Mouse (Mus musculus): ENCODE results near the gene Sclt1. TPM values are rescaled to one million over a fixed set of nuclear protein-coding genes. Genes with fewer than 3 reads are reported as not detected.

The Sclt1 gene
- total RNA-seq, 2 experiments from 2014 or later: 5.7 to 8.8 TPM

GRCm38 (mm10) chr3:41606330-41606664 lies 136.0 kb downstream of the Sclt1 start:
- no peak for DNase-seq

DNA sequence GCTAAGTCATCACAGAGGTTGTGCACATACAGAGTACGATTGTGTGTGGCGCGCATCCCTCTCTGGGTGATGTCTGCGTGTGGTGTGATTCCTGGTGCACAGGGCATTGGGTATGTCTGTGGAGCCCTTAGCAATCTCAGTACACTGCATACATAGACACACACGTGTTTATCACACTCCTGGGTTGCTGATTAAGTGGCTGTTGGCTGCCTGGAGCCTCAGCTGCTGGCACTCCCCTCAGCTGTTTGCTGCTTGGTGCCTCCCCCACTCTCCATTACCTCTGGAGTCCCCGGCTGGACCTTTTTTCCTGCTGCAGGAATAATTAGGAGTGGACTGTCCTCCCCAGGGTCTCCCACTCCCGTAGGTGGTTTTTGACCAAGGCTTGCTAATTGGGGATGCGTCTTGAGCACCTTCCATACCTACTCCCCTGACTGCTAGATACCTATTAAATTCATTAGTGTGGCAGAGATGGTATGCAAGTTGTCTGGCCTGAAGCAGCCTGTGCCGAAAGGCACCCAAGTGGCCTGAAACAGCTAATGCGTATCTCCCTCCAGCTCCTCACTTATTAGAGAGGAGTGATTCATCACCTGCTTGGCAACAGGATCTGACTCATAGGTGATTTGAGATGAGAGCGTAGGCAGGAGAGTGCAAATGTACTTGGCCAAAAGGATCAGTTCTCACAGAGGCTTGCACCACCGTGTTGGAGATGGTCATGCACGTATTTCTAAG lies 136.5 kb downstream of the Sclt1 start:
- no peak for DNase-seq

- no peak for DNase-seq
These were observed 137.5 kb downstream of the Sclt1 start for GRCm38 (mm10) chr3:41604629-41605321.

GRCm38 (mm10) chr3:41603470-41604019 lies 138.8 kb downstream of the Sclt1 start:
- no peak for DNase-seq

GRCm38 (mm10) chr3:41602933-41603332 lies 139.4 kb downstream of the Sclt1 start:
- no peak for DNase-seq

DNA sequence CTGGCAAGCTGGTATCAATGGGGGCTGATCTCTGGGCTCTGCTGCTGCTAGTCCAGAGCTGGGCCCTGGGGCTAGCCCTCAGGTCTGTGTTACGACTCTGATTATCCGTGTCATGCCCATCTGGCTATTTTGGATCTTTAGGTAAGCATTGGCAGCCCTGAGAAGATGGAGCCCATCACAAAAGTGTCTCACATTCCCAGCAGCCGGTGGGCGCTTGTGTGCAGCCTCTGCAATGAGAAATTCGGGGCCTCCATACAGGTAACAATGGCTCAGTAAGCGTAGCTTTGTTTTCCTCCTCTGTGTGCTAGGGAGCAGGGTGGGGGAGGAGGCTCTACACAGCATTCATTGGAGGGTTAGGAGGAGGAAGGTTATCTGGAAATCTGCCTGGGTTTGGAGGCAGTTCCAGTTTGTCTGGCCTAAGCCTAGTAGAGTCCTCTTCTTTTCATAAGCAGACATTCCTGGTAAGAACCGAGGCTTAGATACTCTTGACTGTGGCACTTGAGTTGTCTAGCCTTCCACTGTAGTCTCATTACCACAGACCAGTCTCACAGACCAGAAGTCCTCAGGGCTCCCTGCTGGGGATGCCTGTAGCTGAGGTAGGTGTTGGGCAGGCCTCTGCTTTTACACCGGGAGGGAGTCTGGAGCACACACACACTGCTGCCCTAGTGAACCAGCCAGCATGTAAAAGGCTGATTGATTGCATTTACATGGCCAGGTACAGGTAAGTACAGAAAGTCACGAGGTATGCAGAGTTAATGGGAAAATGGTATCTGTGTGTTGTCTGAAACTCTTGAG lies 140.9 kb downstream of the Sclt1 start:
- DNase-seq: no peak

GRCm38 (mm10) chr3:41599806-41600589 lies 142.3 kb downstream of the Sclt1 start:
- DNase-seq: peak; percentile 56

DNA sequence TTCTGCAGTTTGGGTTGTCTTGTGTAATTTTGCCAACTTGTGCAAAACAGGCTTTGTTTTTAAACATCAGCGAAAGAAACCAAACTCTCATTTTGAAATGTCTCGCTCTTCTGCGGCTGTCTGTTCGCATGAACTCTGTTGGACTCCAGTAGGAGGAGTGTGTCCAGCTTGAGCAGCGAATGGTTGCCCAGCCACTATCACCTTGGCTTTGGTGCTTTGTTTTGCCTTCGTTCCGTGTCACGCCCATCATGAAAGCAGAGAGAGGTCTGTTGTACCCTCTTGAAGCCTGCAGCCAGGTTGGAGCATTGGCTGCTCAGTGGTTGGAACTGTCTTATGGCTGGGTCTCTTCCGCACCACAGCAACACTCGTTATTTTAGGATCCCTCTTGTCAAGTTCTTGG lies 143.1 kb downstream of the Sclt1 start:
- no peak for DNase-seq

DNA sequence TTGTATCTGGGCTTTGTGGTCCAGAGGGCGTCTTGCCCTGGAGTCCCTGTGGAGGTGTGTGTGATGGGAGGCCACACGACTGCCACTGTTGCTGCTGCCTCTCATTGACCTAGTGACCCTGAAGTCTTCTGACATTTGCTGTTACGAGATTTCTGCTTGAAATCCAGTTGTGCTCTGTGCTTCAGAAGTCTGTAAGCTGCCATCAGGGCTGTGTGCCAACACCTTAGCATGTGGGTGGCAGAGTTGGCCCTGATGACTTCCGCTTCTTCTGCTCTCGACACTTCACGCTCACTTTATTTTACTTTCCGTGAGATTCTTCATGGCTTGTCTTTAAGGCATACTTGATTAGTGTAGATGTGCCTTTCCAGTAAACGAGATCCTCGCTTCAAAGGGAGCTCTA lies 143.9 kb downstream of the Sclt1 start:
- no peak for DNase-seq

GRCm38 (mm10) chr3:41597036-41597435 lies 145.3 kb downstream of the Sclt1 start:
- DNase-seq: no peak

DNA sequence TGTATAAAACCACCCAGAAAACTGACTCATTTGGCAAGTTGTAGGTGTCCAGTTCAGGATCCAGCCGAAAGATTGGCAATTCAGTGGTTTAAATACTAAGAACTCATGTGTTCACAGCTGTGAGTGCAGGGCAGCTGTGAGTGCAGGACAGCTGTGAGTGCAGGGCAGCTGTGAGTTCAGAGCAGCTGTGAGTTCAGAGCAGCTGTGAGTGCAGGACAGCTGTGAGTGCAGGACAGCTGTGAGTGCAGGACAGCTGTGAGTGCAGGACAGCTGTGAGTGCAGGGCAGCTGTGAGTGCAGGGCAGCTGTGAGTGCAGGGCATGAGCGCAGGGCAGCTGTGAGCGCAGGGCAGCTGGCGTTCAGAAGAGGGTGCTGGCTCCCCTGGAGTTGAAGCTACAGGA lies 147.3 kb downstream of the Sclt1 start:
- DNase-seq: no peak

DNA sequence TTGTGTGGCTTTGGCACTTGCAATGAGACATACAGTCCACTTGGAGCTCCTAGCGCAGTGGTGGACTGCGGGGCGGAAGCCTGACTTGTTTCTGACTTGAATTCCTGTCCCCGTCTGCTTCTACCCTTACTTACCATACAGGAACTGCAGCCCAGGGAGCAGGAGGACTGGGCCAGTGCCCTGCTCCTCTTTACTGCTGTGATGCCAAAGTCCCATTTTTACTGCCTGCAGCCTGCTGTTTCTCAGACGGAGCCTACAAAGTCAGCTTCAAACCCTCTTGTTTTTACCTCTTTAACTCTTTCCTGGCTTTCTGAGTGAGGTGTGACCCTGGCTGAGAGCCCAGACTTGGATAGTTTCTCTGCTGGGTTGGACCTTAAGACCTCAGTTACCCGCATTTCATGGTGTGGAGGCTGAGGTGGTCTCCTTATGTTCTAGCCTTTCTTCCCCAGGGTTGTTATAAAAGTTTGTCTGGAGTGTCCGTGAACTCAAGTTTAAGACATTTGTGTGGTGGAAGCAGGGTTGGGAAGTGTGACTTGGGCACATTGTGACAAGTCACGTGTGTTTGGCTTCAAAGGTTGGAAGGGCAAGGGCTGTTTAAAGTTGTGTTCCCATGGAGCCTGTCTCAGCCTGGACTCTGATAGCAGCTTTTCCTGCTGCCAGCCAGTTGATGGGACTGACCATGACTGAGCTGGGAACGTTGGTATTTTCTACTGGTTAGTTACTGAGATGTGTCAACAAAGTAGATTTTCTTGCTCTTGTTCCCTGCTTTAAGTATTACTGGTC lies 148.0 kb downstream of the Sclt1 start:
- DNase-seq: no peak

DNA sequence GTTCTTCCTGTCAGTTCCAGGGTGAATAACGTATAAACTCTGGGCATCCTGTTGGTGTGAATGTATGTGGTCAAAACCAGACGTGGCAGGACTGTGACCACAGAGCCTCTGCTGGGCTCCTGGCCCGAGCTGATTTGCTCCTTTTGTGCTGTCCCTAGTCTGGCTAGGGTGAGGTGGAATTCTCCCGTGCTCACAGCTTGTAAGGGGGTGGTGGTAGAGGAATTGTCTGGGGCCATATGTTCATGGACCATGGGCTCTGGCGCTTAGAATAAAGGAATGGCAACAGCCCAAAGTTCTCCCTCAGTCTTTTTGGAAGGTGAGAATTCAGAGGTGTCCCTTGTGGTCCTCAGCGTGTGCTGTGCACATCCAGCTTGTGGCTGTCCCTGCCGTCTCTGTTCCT lies 149.5 kb downstream of the Sclt1 start:
- DNase-seq: no peak

DNA sequence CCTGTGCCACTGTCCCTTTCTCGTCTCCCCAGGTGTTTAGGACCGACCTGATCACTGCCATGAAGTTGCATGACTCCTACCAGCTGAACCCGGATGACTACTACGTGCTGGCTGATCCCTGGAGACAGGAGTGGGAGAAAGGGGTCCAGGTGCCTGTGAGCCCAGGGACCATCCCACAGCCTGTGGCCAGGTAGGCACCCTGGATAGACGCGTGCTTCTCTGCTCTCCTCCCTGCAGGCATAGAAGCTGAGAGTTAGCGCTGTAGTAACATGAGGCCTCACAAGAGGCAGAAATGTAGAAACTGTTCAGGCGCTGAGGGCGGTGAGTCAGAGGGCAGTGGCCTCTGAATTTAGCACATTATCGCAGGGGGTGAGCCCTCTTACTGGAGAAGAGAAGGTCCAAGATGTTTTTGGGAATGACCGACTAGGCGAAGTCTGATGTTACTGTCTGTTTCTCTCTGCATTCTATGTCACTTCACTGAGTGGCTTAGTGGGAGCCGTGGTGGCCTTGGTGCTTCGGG lies 150.6 kb downstream of the Sclt1 start:
- DNase-seq: no peak

DNA sequence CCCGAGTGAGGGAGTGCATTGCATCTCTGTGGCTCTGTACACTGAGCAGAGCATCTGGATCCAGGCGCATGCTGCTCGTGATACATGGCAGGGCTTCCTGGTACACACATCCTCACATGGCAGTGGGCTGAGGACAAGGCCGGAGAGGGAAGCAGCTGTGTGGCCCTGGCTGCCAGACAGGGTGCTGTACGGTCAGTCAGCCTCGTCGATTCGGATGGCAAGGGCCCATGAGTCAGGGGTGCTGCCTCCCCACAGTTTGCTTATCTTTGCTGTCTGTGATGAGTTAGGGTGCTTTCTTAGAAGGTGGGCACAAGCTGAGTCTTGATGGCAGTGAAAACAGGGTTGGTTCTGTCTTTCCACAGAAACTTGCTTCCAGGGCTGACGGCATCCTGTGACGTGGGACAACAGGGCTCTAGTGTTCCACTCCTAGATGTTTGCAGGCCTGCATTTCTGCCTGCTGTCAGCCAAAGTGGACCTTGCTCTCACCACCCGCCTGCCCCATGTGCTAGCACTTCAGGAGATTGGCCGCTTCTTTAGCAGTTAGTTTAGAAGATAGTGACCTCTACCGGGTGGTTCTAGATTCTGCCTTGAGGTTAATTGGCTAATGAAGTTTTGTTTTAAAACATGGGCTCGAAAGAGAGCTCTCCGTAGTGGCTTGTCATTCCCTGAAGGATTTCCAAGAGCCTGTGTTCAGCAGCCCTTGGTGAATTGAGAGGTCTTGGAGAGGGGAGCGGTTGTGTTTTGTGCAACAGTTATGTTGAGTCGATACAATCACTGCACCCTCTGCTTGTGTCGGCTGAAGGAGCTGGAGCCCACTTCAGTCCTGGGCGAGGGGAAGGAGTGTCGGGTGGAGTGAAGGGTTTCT lies 151.4 kb downstream of the Sclt1 start:
- no peak for DNase-seq

DNA sequence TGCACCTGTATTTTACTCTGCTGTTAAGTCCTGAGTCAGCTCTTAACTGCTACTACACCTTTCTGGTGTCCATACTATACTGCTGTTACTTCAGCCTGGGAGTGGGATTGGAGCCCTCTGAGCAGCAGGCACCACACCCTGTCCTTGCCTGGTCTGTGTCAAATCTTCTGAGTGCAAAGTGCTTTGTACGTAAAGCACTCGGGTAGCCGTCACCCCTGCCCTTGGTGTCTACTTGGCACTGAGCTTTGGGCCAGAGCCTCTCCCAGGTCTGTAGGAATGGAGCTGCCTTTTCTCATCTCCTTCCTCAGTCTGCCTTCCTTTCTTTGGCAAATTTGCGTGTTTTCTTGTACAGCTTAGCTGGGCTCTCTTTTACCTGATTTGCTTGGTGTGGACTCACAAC lies 152.3 kb downstream of the Sclt1 start:
- no peak for DNase-seq

DNA sequence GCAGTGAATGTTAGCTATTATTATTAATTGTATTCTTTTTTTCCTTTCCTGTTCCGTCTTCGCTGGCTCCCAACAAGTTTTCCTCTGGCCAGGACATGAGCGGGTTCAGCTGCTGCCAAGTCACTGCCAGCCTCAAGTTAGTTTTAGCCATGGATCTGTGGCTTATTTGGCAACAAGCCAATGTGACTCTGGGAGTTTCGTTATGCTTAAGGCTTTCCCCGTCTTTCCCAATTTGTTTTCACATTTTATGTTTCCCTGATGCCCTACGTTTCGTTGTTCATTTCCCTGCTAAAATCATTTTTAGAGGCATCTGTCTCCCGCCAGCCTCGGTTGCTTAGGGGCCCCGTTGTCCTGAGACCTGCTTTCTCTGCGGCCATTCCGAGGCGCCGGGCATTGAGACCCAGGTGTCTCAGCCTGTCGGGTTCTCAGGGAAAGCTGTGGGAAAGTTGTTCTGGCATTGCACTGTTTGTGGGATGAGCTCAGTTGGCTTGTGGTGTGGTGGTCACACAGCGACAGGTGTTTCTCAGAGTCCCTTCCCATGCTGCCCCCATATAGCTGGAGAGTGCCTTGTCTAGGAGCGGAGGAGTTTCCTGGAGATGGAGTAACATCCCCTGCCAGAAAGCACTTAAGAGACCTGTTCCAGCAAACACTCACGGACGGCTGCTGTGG lies 152.9 kb downstream of the Sclt1 start:
- no peak for DNase-seq

- DNase-seq: no peak
These were observed 153.8 kb downstream of the Sclt1 start for GRCm38 (mm10) chr3:41588495-41588894.

DNA sequence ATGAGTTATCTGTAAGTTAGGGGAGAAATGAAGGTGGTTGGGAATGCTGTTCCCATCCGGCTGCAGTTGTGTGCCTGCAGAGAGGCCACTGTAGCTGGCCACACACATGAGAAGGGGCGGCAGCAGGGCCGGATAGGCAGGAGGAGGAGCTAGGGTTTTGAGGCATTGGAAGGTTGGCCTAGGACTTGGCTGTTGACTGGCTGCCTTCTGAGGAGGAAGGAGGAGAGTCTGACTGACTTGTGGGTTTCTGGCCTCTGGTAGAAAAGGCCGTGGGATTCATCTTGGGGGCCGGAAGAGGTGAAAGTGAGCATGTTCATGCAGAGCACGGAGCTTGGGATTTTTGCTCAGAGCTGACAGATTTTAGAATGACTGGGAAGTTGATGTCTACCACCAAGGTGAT lies 154.7 kb downstream of the Sclt1 start:
- no peak for DNase-seq

- DNase-seq: no peak
These were observed 155.4 kb downstream of the Sclt1 start for GRCm38 (mm10) chr3:41586917-41587316.
